Mouse (Mus musculus): ENCODE results near the gene Vstm5. TPM values are rescaled to one million over a fixed set of nuclear protein-coding genes. Genes with fewer than 3 reads are reported as not detected.

The Vstm5 gene
- polyA plus RNA-seq, 1 experiment: 2.1 TPM

DNA sequence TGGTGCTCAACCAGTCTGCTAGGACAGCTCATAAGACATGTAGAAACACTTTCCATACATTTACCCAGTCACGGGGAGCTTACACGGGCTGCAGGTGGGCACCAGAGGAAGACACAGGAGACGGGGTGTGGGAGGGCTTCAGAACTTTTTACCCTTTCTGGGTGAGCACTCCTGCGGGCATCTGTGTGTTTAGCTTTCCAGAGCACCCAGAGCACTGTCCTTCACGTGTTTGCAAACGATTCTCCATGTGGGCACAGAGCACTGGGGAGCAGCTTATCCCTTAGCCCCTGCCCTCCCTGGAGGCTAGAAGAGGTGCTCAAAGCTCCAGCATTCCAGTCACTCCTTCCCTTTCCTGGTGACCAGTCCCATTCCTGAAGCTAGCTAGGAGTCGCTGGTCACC is 15.7 kb downstream of the Vstm5 start:
- TF ChIP-seq POLR2A (IDR thresholded peaks at IDR 0.05; ENCODE audit: borderline replicate concordance, extremely low read depth, low read depth, low read length): no peak
- no peak for TF ChIP-seq CTCF (IDR thresholded peaks at IDR 0.05; ENCODE audit: insufficient read depth, low read length)
- 79% methylated on average over 7 of the region's 7 CpGs for WGBS
- DNase-seq: no peak

DNA sequence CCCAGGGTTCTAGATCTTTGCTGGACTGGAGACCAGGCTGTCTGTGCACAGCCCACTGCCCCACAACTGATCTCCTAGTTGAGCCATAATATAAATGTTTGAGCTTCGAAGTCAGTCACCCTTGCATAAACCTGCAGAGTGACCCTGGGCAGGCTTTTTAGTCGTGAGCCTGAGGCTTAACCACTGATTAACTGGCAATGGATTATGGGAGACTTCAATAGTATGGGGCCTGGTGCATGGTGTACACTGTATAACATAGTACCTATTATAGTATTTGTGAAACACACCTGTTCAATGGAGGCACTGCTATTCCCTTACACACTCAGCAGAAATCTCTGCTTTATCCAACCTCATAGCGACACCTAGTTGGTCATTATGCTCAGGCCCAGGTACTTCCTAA is 17.4 kb downstream of the Vstm5 start:
- no peak for TF ChIP-seq CTCF (IDR thresholded peaks at IDR 0.05; ENCODE audit: insufficient read depth, low read length)
- 79% methylated on average over 3 of the region's 3 CpGs for WGBS
- H3K4me3 ChIP-seq (replicated peaks; ENCODE audit: extremely low read depth, low read depth, low read length): no peak overlapping the region
- no peak for DNase-seq
- no peaks in the 10 kb centered on the region for H3K4me1 ChIP-seq (ENCODE audit: control insufficient read depth, insufficient read depth, low read length)

More for the DNA sequence above, 15.7 kb downstream of the Vstm5 start:
- no peaks in the 10 kb centered on the region for H3K4me1 ChIP-seq (ENCODE audit: control insufficient read depth, insufficient read depth, low read length)
- no peak overlapping the region for H3K4me3 ChIP-seq (replicated peaks; ENCODE audit: extremely low read depth, low read depth, low read length)

DNA sequence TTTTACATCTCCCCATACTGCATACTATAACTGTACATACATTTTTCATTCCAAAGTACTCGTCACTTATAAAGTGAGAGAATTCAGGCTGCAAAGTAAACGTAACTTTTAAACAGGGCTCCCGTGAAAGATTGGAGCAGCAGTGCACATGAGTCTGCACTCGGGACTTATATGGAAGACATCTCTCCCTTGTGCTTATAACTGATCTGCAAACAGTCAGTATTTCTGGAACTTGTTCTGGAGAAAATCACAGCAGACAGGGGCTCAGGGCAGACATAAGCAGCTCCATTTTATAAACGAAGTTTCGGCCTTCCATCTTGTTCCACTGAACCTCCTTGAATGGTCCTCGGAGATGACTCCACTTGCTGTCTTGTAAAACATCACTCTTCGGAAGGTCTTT is 23.1 kb downstream of the Vstm5 start:
- WGBS: 85% methylated on average over 8 of the region's 8 CpGs
- DNase-seq: no peak

DNA sequence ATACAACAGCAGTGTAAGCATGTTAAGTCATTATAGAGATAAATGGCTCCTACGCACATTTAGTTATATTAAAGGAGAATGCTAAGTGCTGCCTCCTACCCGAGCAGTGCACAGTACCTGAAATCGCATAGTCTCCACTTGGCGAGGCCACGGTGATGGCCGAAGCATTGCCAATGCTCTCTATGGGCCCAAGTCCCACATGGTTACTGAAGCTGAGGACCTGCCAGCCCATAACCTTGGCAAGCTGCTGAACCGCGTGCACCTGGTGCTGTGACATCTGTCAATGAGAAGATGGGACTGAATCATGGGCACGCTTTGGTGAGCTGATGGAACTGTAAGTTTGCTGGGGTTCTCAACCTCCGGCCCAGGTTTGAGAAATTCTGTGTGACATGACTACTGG is 24.6 kb downstream of the Vstm5 start:
- WGBS: 96% methylated on average over 10 of the region's 10 CpGs
- no peak for DNase-seq
- H3K4me1 ChIP-seq (ENCODE audit: control insufficient read depth, insufficient read depth, low read length): no peaks in the 10 kb centered on the region
- no peak overlapping the region for H3K4me3 ChIP-seq (replicated peaks; ENCODE audit: extremely low read depth, low read depth, low read length)
- no peak for TF ChIP-seq CTCF (IDR thresholded peaks at IDR 0.05; ENCODE audit: insufficient read depth, low read length)
- TF ChIP-seq POLR2A (IDR thresholded peaks at IDR 0.05; ENCODE audit: borderline replicate concordance, extremely low read depth, low read depth, low read length): no peak

More for the DNA sequence above, 23.1 kb downstream of the Vstm5 start:
- Histone ChIP-seq H3K4me3 (replicated peaks; ENCODE audit: extremely low read depth, low read depth, low read length) (no peak overlapping the region), H3K4me1 (ENCODE audit: control insufficient read depth, insufficient read depth, low read length) (no peaks in the 10 kb centered on the region)
- TF ChIP-seq POLR2A (IDR thresholded peaks at IDR 0.05; ENCODE audit: borderline replicate concordance, extremely low read depth, low read depth, low read length) (no peak), CTCF (IDR thresholded peaks at IDR 0.05; ENCODE audit: insufficient read depth, low read length) (no peak)

DNA sequence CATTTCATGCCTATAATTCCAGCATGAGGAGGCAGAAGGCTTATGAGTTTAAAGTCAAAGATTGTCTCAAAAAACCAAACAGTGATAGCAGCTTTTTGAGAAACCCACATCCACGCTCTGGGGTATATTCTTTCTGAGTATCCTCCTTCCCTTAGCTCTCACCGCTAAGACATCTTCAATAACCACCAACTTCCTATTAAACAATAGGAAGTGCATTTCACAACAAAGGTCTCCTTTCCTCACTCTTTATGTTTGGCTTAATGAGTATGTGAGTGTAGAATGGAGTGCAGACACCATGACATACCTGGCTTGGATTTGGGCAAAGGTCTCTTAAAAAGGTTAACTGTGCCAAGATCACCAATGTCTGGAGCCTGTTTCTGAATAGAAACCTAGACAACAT is 35.1 kb downstream of the Vstm5 start:
- no peak overlapping the region for H3K4me3 ChIP-seq (replicated peaks; ENCODE audit: extremely low read depth, low read depth, low read length)
- no peaks in the 10 kb centered on the region for H3K4me1 ChIP-seq (ENCODE audit: control insufficient read depth, insufficient read depth, low read length)
- no peak for DNase-seq
- no peak for TF ChIP-seq POLR2A (IDR thresholded peaks at IDR 0.05; ENCODE audit: borderline replicate concordance, extremely low read depth, low read depth, low read length)
- TF ChIP-seq CTCF (IDR thresholded peaks at IDR 0.05; ENCODE audit: insufficient read depth, low read length): no peak
- 83% methylated on average over 2 of the region's 2 CpGs for WGBS

DNA sequence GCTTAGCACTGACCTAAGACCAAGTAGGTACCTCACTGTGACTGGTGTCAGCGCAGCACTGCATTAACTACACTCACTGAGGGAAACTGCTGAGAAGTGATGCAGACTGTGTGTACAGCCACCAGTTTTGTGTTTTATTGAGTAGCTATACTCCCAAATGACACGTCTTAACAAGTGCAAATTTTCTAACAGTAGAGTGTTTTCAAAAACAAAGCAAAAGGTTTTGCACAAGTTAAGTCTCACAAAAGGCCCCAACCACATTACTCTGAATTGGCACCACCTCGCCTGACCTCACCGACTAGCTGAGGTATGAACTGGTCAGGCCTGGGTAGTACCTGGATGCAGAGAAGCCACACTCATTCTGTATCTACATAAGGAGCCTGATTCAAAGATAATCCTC is 38.0 kb downstream of the Vstm5 start:
- H3K4me3 ChIP-seq (replicated peaks; ENCODE audit: extremely low read depth, low read depth, low read length): no peak overlapping the region
- no peak for TF ChIP-seq POLR2A (IDR thresholded peaks at IDR 0.05; ENCODE audit: borderline replicate concordance, extremely low read depth, low read depth, low read length)
- TF ChIP-seq CTCF (IDR thresholded peaks at IDR 0.05; ENCODE audit: insufficient read depth, low read length): no peak
- DNase-seq: no peak
- no peaks in the 10 kb centered on the region; the same call in 1 of the 2 replicates for H3K4me1 ChIP-seq (ENCODE audit: control insufficient read depth, insufficient read depth, low read length)
- 93% methylated on average over 4 of the region's 4 CpGs for WGBS

DNA sequence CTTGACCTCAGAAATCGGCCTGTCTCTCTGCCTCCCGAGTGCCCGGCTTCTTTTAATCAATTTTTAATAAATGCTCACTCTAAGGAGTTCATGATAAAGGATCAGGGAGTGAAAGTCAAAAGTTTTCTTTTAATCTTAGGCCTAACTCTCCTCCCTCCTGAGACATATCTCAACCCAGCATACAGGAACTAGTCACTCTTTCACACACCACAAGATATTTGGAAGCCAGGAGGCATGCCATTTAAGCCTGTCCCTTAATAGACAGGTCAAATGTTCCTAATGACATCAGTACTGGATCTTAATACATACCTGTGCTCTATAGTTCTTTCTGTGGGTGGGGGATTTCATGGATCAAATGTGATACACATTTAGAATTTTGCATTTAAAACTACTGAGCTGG is 39.5 kb downstream of the Vstm5 start:
- 94% methylated on average over 3 of the region's 3 CpGs for WGBS

DNA sequence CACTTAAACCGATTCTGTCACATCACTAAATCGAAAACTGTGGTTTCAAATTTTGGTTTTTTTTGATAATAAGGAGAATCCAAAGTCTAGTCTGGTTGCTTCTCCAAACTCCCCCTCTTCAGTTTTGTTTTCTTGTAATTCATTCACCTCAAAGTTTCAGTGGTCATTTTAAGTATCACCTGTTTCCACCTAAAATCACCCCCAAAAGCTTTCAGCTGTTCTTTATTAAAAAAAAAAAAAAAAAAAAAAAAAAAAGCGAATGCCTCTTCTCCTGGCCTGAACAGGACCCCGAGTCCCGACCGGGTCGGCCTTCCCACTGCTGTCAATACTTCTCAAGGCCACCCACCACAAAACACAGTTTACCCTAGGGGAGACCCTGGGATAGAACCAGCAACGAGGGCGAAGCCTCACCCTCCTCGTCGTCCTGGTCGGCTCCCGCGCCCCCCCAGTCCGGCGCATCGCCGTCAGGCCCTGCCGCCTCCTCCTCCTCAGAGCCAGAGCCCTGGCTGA is 40.3 kb downstream of the Vstm5 start:
- peak overlapping the region; percentile 88 for H3K4me3 ChIP-seq (replicated peaks; ENCODE audit: extremely low read depth, low read depth, low read length)
- DNase-seq: no peak
- 6% methylated on average over 19 of the region's 19 CpGs for WGBS
- TF ChIP-seq POLR2A (IDR thresholded peaks at IDR 0.05; ENCODE audit: borderline replicate concordance, extremely low read depth, low read depth, low read length) (no peak), CTCF (IDR thresholded peaks at IDR 0.05; ENCODE audit: insufficient read depth, low read length) (no peak)
- H3K4me1 ChIP-seq (ENCODE audit: control insufficient read depth, insufficient read depth, low read length): no peaks in the 10 kb centered on the region; the same call in 1 of the 2 replicates

More for the DNA sequence above, 39.5 kb downstream of the Vstm5 start:
- Histone ChIP-seq H3K4me1 (ENCODE audit: control insufficient read depth, insufficient read depth, low read length) (no peaks in the 10 kb centered on the region; the same call in 1 of the 2 replicates), H3K4me3 (replicated peaks; ENCODE audit: extremely low read depth, low read depth, low read length) (no peak overlapping the region)
- no peak for DNase-seq
- no peak for TF ChIP-seq POLR2A (IDR thresholded peaks at IDR 0.05; ENCODE audit: borderline replicate concordance, extremely low read depth, low read depth, low read length)
- TF ChIP-seq CTCF (IDR thresholded peaks at IDR 0.05; ENCODE audit: insufficient read depth, low read length): no peak

DNA sequence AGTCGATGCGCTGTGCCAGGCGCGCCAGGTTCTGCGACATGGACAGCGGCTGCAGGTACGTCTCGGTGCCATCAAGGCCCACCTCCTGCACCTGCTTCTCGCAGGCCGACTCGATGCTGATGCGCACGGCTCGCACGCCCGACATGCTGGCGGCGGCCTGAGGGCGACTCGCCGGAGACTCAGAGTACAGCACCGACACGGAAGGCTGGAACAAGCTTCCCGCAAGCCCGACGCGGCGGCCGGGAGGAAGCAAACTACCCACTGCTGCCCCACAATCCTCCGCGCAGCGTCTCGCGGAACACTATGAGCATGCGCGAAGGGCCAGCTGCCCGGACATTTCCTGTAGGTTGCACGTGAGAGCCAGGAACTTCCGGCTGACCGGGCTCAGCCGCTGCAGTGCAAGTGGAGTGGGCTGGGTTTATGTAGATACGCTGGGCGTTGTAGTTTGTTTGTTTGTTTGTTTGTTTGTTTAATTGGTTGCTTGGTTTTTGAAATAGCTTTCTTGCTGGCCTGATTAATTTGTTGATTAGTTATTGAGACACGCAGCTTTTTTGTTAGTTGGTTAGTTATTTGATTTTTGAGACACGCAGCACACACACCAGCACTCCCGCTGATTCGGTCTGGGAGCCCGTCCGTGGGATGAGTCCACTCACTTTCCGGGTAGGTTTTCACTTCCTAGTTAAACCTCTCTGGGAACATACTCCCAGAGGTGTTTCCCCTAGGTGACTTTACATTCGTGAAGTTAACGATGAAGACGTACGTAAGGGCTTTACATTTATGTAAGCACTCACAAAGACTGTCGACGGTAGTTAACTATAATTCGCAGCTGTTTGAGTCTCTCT is 41.0 kb downstream of the Vstm5 start, which contains the start of gene Med17:
TSS of gene Med17 (minus strand) at position 283 of the 842 bp plus-strand sequence.
- peak within 1 kb of the TSS; percentile 88 for H3K4me3 ChIP-seq (replicated peaks; ENCODE audit: extremely low read depth, low read depth, low read length)
- peak; percentile 91 for DNase-seq
- H3K4me1 ChIP-seq (ENCODE audit: control insufficient read depth, insufficient read depth, low read length): no peaks in the 10 kb centered on the region; the same call in 1 of the 2 replicates
- WGBS: under 1% methylated on average over 57 of the region's 57 CpGs
- no peak for TF ChIP-seq CTCF (IDR thresholded peaks at IDR 0.05; ENCODE audit: insufficient read depth, low read length)
- peak; percentile 79 for TF ChIP-seq POLR2A (IDR thresholded peaks at IDR 0.05; ENCODE audit: borderline replicate concordance, extremely low read depth, low read depth, low read length)

DNA sequence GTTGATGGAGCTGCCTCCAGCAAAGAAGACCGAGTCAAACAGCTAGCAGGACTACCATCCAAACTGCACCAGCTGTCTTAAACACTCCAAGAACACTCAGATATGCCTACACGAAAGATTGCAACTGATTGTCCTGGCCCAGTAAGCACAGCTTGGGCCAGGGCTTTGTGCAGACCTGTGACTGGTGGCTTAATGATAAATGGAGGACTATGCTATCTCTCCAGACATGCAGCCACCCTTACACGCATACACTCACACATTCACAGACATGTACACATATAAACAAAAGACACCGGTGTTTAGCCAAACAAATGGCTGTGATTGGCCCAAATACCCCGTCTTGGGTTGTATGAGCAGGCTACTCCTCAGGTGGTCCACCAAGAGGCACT is 41.6 kb downstream of the Vstm5 start:
- 38% methylated on average over 5 of the region's 5 CpGs for WGBS

More for the DNA sequence above, 41.6 kb downstream of the Vstm5 start:
- H3K4me1 ChIP-seq (ENCODE audit: control insufficient read depth, insufficient read depth, low read length): no peaks in the 10 kb centered on the region; the same call in 1 of the 2 replicates
- TF ChIP-seq POLR2A (IDR thresholded peaks at IDR 0.05; ENCODE audit: borderline replicate concordance, extremely low read depth, low read depth, low read length) (no peak), CTCF (IDR thresholded peaks at IDR 0.05; ENCODE audit: insufficient read depth, low read length) (no peak)
- DNase-seq: no peak
- H3K4me3 ChIP-seq (replicated peaks; ENCODE audit: extremely low read depth, low read depth, low read length): peak overlapping the region; percentile 88
